In the genomic region with DNA sequence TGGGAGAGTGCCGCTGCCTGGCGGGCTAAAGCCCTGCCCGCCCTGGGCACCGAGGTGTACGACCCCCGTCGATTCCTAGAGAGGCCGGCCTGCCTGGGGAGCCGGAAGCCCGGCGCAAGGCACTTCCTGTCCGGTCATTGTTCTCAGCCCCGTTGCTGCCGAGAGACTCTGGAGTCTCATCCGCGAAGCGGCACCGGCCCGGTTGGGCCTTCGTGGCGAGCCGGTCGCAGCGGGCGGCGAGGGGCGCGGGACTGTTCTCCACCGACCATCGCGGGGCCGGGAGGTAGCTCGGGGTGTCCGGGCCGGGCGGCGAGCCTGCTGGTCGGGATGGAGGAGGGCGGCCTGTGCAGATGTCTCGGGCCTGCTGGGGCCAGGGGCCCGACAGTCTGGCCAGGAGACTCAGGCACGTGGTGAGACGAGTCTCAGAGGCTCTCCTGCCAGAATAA, we compare ENCODE assay signal across 8 mouse cellular contexts. TPM values are rescaled to one million over a fixed set of nuclear protein-coding genes. Genes with fewer than 3 reads are reported as not detected.
A peak's percentile ranks its signal among the peaks of the same experiment; 100 is the strongest.
DNase-seq lines count a peak whose midpoint lies in the region; ATAC-seq and TF ChIP-seq lines count a peak whose summit lies in the region.

Gene Zfp105 (plus strand): TSS at position 137 of the 446 bp plus-strand sequence.

- peak within 1 kb of the TSS; percentile 73 for H3K4me2 ChIP-seq in hindbrain, embryonic 15.5 days
- peak within 1 kb of the TSS; percentile 64 for H3K4me2 ChIP-seq in lung, postnatal 0 days (replicated peaks; ENCODE audit: low read depth, low read length)

- peaks cover 6% of the 10 kb centered on the region for H3K4me1 ChIP-seq in hindbrain, embryonic 15.5 days (replicated peaks)
- peaks cover 7% of the 10 kb centered on the region; the same call in 1 of the 2 replicates for H3K4me1 ChIP-seq in lung, postnatal 0 days (ENCODE audit: insufficient read depth, low read depth, low read length)

- H3K27ac ChIP-seq in gastrocnemius, adult 2 months: peak within 1 kb of the TSS; percentile 78
- H3K27ac ChIP-seq in hindbrain, embryonic 15.5 days (replicated peaks): peak within 1 kb of the TSS; percentile 88
- H3K27ac ChIP-seq in lung, postnatal 0 days (ENCODE audit: low read length): no peak within 1 kb of the TSS

- peak within 1 kb of the TSS; percentile 87 for H3K4me3 ChIP-seq in gastrocnemius, adult 2 months
- peak within 1 kb of the TSS; percentile 90 for H3K4me3 ChIP-seq in hindbrain, embryonic 15.5 days
- peak within 1 kb of the TSS; percentile 61 for H3K4me3 ChIP-seq in lung, postnatal 0 days (ENCODE audit: low read depth, low read length)

- intact Hi-C loops in gastrocnemius, adult 2 months (cut with DNase I): loop anchor here (2.0 kb wide), 1 partner anchor 56 kb away; the partner anchor contains the start of gene Zfp445

- no peak for TF ChIP-seq EP300 in lung, postnatal 0 days (IDR thresholded peaks at IDR 0.05)

- H3K9ac ChIP-seq in hindbrain, embryonic 15.5 days: peak within 1 kb of the TSS; percentile 99
- peak within 1 kb of the TSS; percentile 70 for H3K9ac ChIP-seq in lung, postnatal 0 days (replicated peaks; ENCODE audit: low read depth)

- peak; percentile 31 for DNase-seq in adrenal gland, adult 8-10 months
- DNase-seq in gastrocnemius, adult 2 months: peak; percentile 68
- peak; percentile 53 to 58 for DNase-seq in layer of hippocampus, postnatal 25 days (ENCODE audit: extremely low spot score in 1 of 2, low spot score in 1 of 2)
- peak; percentile 90 for DNase-seq in lung, postnatal 0 days (ENCODE audit: low spot score)
- DNase-seq in retina, adult 2 months (ENCODE audit: low read depth, low spot score): peak; percentile 63
- DNase-seq in urinary bladder, postnatal 25 days (ENCODE audit: low spot score): peak; percentile 43

- peaks cover 32% of the 10 kb centered on the region for H3K36me3 ChIP-seq in hindbrain, embryonic 15.5 days
- peaks cover 23% of the 10 kb centered on the region; the same call in 1 of the 2 replicates for H3K36me3 ChIP-seq in lung, postnatal 0 days (ENCODE audit: insufficient read depth, low read length)

- peak; percentile 25; the same call in 1 of the 2 replicates for ATAC-seq in common myeloid progenitor, adult 5-6 weeks (replicated peaks; ENCODE audit: low read depth, poor library complexity, severe bottlenecking)
- peak; percentile 99 for ATAC-seq in hindbrain, embryonic 15.5 days (ENCODE audit: low FRiP score, low read depth)
- peak; percentile 98 for ATAC-seq in lung, postnatal 0 days

- under 1% methylated on average over 43 of the region's 43 CpGs for WGBS in hindbrain, embryonic 15.5 days
- under 1% methylated on average over 43 of the region's 43 CpGs for WGBS in lung, postnatal 0 days

- TF ChIP-seq CTCF in gastrocnemius, adult 2 months (IDR thresholded peaks at IDR 0.05): no peak
- no peak; the same call in none of the 2 replicates for TF ChIP-seq CTCF in lung, postnatal 0 days (IDR thresholded peaks at IDR 0.05)

- H3K9me3 ChIP-seq in hindbrain, embryonic 15.5 days: no peaks in the 10 kb centered on the region
- no peaks in the 10 kb centered on the region for H3K9me3 ChIP-seq in lung, postnatal 0 days (ENCODE audit: low read length)

- no peaks in the 10 kb centered on the region for H3K27me3 ChIP-seq in hindbrain, embryonic 15.5 days
- H3K27me3 ChIP-seq in lung, postnatal 0 days (replicated peaks; ENCODE audit: insufficient read depth, low read length): no peaks in the 10 kb centered on the region

RNA-seq across cellular contexts. Expression of gene Zfp105, which starts in this region (rescaled TPM):
- 1 to 10 TPM; 5.5 to 8.5 (median 7.2) TPM for total RNA-seq in adrenal gland, adult 8-10 months (2022)
- 3.2 TPM in 1 of 2 replicates, not detected in the other for total RNA-seq in common myeloid progenitor, adult 5-6 weeks (2017)
- total RNA-seq in gastrocnemius, adult 2 months (2021): 1 to 10 TPM in 1 of 2 experiments, under 1 TPM in 1; 0.89 to 1.0 TPM
- 18.3 and 19.5 TPM in 2 replicates for polyA plus RNA-seq in hindbrain, embryonic 15.5 days (2015; fragmentation: Nextera tagmentation; extraction: Ambion mirVana)
- total RNA-seq in layer of hippocampus, postnatal 25 days (2021): 1 to 10 TPM; 6.7 to 6.9 TPM
- polyA plus RNA-seq in lung, postnatal 0 days (2015; fragmentation: Nextera tagmentation; extraction: Ambion mirVana): 9.6 and 11.0 TPM in 2 replicates

Comparison
In these comparisons a context has a peak if more than half of its experiments do, and no peak if none do; other contexts are left out.
1. DNase-seq: peak in every context shown above with its lines; median percentile 90 in lung, postnatal 0 days; 68 in gastrocnemius, adult 2 months; 63 in retina, adult 2 months; 56 in layer of hippocampus, postnatal 25 days; 43 in urinary bladder, postnatal 25 days; 31 in adrenal gland, adult 8-10 months.
2. ATAC-seq: peak in every context shown above with its lines; median percentile 99 in hindbrain, embryonic 15.5 days; 98 in lung, postnatal 0 days; 25 in common myeloid progenitor, adult 5-6 weeks.